Mouse (Mus musculus): ENCODE results near the gene Aqr. TPM values are rescaled to one million over a fixed set of nuclear protein-coding genes. Genes with fewer than 3 reads are reported as not detected.
"Not testable (repeated sequence)": the region's sequence is repeated elsewhere in the genome, so short reads cannot be mapped to it uniquely, and the experiment has no call there.

Aqr gene
- polyA plus RNA-seq (2016; fragmentation: Nextera tagmentation; extraction: Ambion mirVana), result 50.6 and 55.5 TPM in 2 replicates

- not testable (repeated sequence) for H3K27me3 ChIP-seq (replicated peaks)
Measured at GRCm38 (mm10) chr2:114186924-114187323, at the start of gene Aqr. Aqr (minus strand) TSS chr2:114187024.

GRCm38 (mm10) chr2:114236566-114236965 lies 49.7 kb upstream of the Aqr start:
- Histone ChIP-seq H3K27ac (no peak overlapping the region), H3K4me2 (replicated peaks) (no peak overlapping the region), H3K4me3 (no peak overlapping the region), H3K4me1 (no peaks in the 10 kb centered on the region), H3K27me3 (replicated peaks) (no peaks in the 10 kb centered on the region), H3K9ac (no peak overlapping the region), H3K36me3 (no peaks in the 10 kb centered on the region), H3K9me3 (no peaks in the 10 kb centered on the region)
- no peak for ATAC-seq (ENCODE audit: low FRiP score, low read depth)
- WGBS, result 86% methylated on average over 1 of the region's 1 CpGs

More at GRCm38 (mm10) chr2:114186924-114187323, at the start of gene Aqr:
- H3K9ac ChIP-seq; H3K4me2 ChIP-seq (replicated peaks); H3K27ac ChIP-seq; H3K4me3 ChIP-seq; H3K9me3 ChIP-seq; H3K36me3 ChIP-seq; ATAC-seq (ENCODE audit: low FRiP score, low read depth); H3K4me1 ChIP-seq: not testable (repeated sequence)
- 91% methylated on average over 1 of the region's 6 CpGs for WGBS

GRCm38 (mm10) chr2:114235584-114235983 lies 48.8 kb upstream of the Aqr start:
- Histone ChIP-seq H3K4me1 (no peaks in the 10 kb centered on the region), H3K4me2 (replicated peaks) (no peak overlapping the region), H3K27ac (no peak overlapping the region), H3K4me3 (no peak overlapping the region), H3K36me3 (no peaks in the 10 kb centered on the region), H3K9ac (no peak overlapping the region), H3K9me3 (no peaks in the 10 kb centered on the region), H3K27me3 (replicated peaks) (no peaks in the 10 kb centered on the region)
- no peak for ATAC-seq (ENCODE audit: low FRiP score, low read depth)
- WGBS, result 88% methylated on average over 3 of the region's 3 CpGs

DNA sequence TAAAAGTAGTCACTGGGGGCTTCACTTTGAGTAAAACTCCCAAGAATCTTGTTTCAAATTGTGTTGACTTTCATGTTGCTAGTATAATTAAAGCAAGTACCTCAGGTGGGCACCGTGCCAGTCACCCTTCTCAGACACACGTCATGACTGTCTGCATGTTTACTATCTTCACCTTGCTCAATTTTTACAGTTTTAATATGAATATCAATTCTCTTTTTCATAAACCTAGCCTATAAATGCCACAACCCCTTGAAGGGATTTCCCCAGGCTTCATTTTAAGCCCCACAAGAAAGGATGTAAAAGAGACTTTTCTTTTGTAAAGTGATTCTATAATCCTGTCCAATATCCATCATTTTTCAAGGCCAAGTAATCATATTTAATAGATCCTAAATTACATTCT lies 44.4 kb upstream of the Aqr start:
- Histone ChIP-seq H3K27me3 (replicated peaks) (no peaks in the 10 kb centered on the region), H3K4me3 (no peak overlapping the region), H3K9me3 (no peaks in the 10 kb centered on the region), H3K36me3 (no peaks in the 10 kb centered on the region), H3K9ac (no peak overlapping the region), H3K4me1 (no peaks in the 10 kb centered on the region), H3K27ac (no peak overlapping the region), H3K4me2 (replicated peaks) (no peak overlapping the region)
- no peak for ATAC-seq (ENCODE audit: low FRiP score, low read depth)
- 77% methylated on average over 2 of the region's 2 CpGs for WGBS

GRCm38 (mm10) chr2:114228672-114229071 lies 41.8 kb upstream of the Aqr start:
- Histone ChIP-seq H3K9ac (no peak overlapping the region), H3K9me3 (no peaks in the 10 kb centered on the region), H3K36me3 (no peaks in the 10 kb centered on the region), H3K27me3 (replicated peaks) (no peaks in the 10 kb centered on the region), H3K4me3 (no peak overlapping the region), H3K27ac (no peak overlapping the region), H3K4me1 (no peaks in the 10 kb centered on the region), H3K4me2 (replicated peaks) (no peak overlapping the region)
- no peak for ATAC-seq (ENCODE audit: low FRiP score, low read depth)
- 84% methylated on average over 2 of the region's 2 CpGs for WGBS

- ATAC-seq (ENCODE audit: low FRiP score, low read depth), result no peak
- Histone ChIP-seq H3K4me1 (peaks cover 5% of the 10 kb centered on the region; the same call in 1 of the 2 replicates), H3K36me3 (no peaks in the 10 kb centered on the region), H3K9ac (no peak overlapping the region), H3K4me3 (no peak overlapping the region), H3K4me2 (replicated peaks) (no peak overlapping the region), H3K27ac (no peak overlapping the region), H3K27me3 (replicated peaks) (no peaks in the 10 kb centered on the region), H3K9me3 (no peaks in the 10 kb centered on the region)
- 77% methylated on average over 6 of the region's 6 CpGs for WGBS
Measured at GRCm38 (mm10) chr2:114205036-114205435, 18.2 kb upstream of the Aqr start.

GRCm38 (mm10) chr2:114201574-114201973 lies 14.8 kb upstream of the Aqr start:
- no peak overlapping the region for H3K27ac ChIP-seq
- ATAC-seq (ENCODE audit: low FRiP score, low read depth), result peak; percentile 19; the same call in 1 of the 2 replicates
- H3K9ac ChIP-seq, result peak overlapping the region; percentile 92
- H3K4me2 ChIP-seq (replicated peaks), result peak overlapping the region; percentile 70
- peaks cover 9% of the 10 kb centered on the region; the same call in 1 of the 2 replicates for H3K4me1 ChIP-seq
- H3K9me3 ChIP-seq, result no peaks in the 10 kb centered on the region
- 39% methylated on average over 4 of the region's 4 CpGs for WGBS
- 0 out of 2 replicates have a peak, but pooled peaks cover 5% of the 10 kb centered on the region for H3K36me3 ChIP-seq
- no peaks in the 10 kb centered on the region for H3K27me3 ChIP-seq (replicated peaks)
- H3K4me3 ChIP-seq, result peak overlapping the region; percentile 81

DNA sequence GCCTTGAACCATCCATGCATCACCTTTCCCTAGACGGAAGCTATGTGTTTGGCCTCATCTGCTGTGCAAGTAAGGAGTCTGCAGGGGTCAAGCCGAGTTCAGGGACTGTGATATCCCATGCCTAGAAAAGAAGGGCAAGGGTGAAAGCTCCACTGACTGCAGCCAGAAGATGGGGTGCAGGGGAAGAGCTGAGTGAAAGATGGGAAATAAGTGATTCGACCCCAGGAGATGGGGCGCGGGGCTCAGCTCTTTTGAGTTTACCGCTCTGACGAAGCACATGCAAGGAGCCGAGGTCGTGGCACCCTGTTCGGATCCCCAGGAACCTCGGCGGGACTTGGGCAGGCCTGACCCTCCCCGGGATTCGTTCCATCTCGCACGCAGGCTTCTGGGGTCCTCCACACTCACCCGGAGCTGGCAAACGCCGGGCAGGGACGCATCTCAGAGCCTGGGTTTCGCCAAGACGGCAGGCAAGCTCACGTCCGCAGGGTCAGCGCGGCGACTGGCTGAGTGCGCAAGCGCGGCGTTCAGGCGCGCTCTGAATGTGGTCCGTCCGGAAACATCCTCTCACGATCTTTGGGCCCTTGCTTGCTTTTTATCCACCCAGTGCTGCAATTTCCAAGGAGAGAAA lies 14.2 kb upstream of the Aqr start, which contains the start of gene Zfp770:
Gene Zfp770, minus strand, starts transcription at position 538 of the 628 bp plus-strand sequence.
- Histone ChIP-seq H3K9me3 (no peaks in the 10 kb centered on the region), H3K27me3 (replicated peaks) (no peaks in the 10 kb centered on the region), H3K9ac (peak within 1 kb of the TSS; percentile 92), H3K36me3 (peaks cover 10% of the 10 kb centered on the region; the same call in 1 of the 2 replicates), H3K4me2 (replicated peaks) (peak within 1 kb of the TSS; percentile 70), H3K27ac (peak within 1 kb of the TSS; percentile 68), H3K4me3 (peak within 1 kb of the TSS; percentile 81), H3K4me1 (peaks cover 9% of the 10 kb centered on the region; the same call in 1 of the 2 replicates)
- WGBS, result under 1% methylated on average over 36 of the region's 36 CpGs
- peak; percentile 94 for ATAC-seq (ENCODE audit: low FRiP score, low read depth)

DNA sequence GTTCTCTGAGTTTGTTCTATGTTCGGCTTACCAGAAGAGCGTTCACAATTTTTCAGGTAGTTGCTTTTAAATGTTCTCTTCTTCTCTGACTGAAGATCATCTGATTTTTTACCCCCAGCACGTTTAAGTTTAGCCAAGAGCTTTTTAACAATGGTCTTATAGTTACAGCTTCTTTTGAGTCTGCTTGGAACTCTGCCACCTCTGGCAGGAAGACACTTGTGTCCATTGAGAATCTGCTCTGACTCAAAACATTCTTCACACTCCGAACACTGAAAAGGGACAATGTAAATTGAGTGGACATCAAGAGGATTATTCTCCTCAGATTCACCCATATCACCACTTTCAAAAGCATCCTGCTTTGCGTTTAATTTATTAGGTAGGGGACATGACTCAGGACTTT lies 9.6 kb upstream of the Aqr start:
- ATAC-seq (ENCODE audit: low FRiP score, low read depth), result no peak
- Histone ChIP-seq H3K4me2 (replicated peaks) (no peak overlapping the region), H3K4me1 (peaks cover 9% of the 10 kb centered on the region; the same call in 1 of the 2 replicates), H3K9ac (no peak overlapping the region), H3K4me3 (no peak overlapping the region), H3K27ac (no peak overlapping the region), H3K9me3 (no peaks in the 10 kb centered on the region), H3K36me3 (peaks cover 19% of the 10 kb centered on the region), H3K27me3 (replicated peaks) (no peaks in the 10 kb centered on the region)
- WGBS, result 82% methylated on average over 5 of the region's 5 CpGs

- peaks cover 8% of the 10 kb centered on the region for H3K4me1 ChIP-seq
- ATAC-seq (ENCODE audit: low FRiP score, low read depth), result no peak
- no peak overlapping the region for H3K9ac ChIP-seq
- no peak overlapping the region for H3K4me2 ChIP-seq (replicated peaks)
- H3K9me3 ChIP-seq, result no peaks in the 10 kb centered on the region
- H3K27ac ChIP-seq, result no peak overlapping the region
- no peak overlapping the region for H3K4me3 ChIP-seq
- H3K36me3 ChIP-seq, result no peaks in the 10 kb centered on the region
- no peaks in the 10 kb centered on the region for H3K27me3 ChIP-seq (replicated peaks)
- WGBS, result 52% methylated on average over 4 of the region's 4 CpGs
Measured at GRCm38 (mm10) chr2:114177802-114178733, 8.8 kb downstream of the Aqr start.

DNA sequence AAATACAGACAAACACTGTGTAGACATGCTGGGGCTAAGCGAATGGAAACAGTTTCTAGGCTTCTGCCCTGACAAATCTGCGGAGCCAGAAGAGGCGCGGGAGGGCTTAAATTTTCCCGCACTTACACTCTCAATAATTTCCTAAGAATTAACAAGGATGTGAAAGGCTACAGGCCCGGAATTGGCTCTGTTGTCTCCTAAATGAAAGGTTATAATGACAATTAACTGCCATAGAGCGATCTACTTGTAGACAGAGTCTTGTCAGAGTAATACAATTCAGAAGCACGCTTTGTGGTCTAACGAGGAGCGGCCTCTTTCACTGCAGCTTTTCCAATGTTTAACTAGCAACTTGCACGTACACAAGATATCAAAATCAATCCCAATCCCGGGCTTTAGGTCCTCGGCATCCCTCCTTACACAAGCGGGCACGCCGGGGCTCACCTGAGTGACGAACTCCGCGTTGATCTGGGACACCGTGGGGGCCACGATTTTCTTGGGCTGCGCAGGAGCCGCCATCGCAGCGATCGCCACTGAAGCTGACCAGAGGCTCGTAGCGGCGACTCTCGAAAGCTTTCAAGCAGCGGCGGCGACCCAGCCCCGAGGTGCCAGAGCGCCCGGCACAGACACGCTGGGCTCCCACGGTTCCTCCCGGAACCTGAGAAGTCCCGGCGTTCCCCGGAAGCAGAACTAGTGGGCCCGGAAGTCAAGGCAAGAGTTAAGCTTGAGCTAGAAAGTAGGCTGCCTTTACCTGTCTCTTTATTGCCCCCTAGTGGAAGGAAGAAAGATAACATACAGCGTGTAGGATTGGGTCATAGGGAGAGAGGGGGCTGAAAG lies 12.0 kb downstream of the Aqr start:
- H3K27ac ChIP-seq, result no peak overlapping the region
- ATAC-seq (ENCODE audit: low FRiP score, low read depth), result peak; percentile 91
- WGBS, result under 1% methylated on average over 44 of the region's 44 CpGs

More for the DNA sequence above, 12.0 kb downstream of the Aqr start:
- Histone ChIP-seq H3K27me3 (replicated peaks) (no peaks in the 10 kb centered on the region), H3K4me3 (peak overlapping the region; percentile 86), H3K4me1 (peaks cover 8% of the 10 kb centered on the region), H3K36me3 (peaks cover 13% of the 10 kb centered on the region), H3K9ac (peak overlapping the region; percentile 83), H3K9me3 (no peaks in the 10 kb centered on the region), H3K4me2 (replicated peaks) (peak overlapping the region; percentile 91)
